Mouse (Mus musculus) liver, adult (tissue): ENCODE results near the gene Gstp1.

Source experiments
- GATA4 ChIP-seq: IDR thresholded peaks from 2 replicates; pipeline ENCODE4 v1.6.1; 2014; ENCODE audit warnings: mild to moderate bottlenecking, low read length; ENCODE audit not compliant: insufficient replicate concordance

The Gstp1 gene

DNA sequence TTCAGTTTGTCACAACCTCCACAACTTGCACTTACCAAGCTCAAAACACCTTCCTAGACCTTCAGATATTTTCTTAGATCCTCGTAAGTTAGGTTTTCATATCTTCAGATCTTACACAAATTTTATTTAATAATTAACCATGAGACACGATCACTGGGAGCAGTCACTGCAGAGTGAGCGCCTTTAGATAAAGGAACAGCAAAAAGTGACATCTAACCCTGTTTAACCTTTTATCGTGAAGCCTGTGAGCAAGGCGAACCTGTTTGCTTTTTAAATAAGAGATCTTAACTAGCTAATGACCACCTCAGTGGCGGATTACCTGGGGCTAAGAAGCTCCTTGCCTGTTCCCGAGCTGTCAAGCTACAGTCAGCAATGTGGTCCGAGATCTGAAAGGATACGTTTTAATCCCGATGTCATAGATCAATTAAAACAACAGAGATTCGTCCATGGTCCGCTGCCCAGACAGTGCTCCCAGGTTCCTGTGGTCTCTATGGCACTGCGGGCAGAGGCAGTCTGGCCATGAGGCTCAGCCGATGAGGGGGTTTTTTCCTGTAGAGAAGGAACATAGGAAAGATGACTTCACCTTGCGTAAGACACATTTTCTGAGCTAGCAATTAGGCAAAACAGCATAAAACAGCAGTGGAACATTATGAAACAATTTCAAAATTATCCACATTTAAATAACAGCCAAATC, 31.1 kb upstream of the Gstp1 start:
- no peak for TF ChIP-seq GATA4

DNA sequence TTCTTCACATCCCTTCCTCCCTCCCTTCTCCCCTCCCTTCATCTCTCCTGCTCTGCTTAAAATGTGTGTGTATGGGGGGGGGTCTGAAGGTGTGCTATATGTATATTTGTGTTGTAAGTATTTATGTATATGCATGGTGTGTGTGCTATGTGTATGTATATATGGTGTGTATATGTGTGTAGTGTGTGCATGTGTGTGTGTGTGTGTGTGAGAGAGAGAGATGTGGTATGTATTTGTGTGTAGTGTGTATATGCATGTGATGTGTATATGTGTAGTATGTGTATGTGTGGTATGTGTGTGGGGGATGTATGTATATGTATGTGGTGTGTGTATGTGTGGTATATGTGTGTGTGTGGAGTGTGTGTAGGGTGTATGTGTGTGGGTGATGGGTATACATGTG, 29.1 kb upstream of the Gstp1 start:
- no peak for TF ChIP-seq GATA4

DNA sequence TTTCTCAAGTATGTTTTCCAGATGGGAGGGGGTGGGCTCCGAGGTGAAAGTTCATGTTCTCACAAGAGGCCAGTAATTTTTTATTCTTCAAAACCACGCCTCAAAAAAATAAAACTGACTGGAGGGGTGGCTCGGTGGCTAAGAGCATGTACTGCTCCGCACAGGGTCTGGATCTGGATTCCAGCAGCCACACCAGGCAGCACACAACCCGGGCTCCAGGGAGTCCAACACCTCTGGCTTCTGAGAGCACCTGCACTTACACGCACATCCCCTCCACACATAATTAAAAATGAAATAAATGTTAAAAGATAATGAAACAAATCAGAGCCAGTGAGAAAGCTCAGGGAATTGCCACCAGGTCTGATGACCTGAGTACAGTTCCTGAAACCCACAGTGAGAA, 28.5 kb upstream of the Gstp1 start:
- TF ChIP-seq GATA4: no peak

DNA sequence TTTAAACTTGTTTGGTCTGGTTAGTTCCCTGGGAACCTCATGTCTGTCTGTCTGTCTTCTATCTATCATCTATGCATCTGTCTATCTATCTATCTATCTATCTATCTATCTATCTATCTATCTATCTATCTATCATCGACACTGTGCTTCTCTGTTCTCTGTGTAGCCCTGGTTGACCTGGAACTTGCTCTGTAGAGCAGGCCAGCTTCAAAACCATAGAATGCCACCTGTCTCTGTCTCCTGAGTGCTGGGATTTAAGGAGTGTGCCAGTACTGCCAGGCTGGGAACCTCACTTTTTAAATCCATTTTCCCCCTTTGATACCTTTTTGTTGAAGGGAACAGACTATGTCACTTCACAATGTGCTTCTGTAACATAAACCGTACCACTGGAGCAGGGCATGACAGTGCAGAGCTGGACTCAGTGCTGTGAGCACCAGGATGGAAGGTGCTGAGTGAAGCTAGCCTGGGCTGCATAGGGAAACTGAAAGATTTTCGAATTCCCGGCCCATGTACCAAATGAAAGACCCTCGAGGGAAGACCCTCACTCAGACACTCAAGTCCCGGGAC, 23.2 kb upstream of the Gstp1 start:
- TF ChIP-seq GATA4: peak; percentile 59; the same call in 1 of the 2 replicates

DNA sequence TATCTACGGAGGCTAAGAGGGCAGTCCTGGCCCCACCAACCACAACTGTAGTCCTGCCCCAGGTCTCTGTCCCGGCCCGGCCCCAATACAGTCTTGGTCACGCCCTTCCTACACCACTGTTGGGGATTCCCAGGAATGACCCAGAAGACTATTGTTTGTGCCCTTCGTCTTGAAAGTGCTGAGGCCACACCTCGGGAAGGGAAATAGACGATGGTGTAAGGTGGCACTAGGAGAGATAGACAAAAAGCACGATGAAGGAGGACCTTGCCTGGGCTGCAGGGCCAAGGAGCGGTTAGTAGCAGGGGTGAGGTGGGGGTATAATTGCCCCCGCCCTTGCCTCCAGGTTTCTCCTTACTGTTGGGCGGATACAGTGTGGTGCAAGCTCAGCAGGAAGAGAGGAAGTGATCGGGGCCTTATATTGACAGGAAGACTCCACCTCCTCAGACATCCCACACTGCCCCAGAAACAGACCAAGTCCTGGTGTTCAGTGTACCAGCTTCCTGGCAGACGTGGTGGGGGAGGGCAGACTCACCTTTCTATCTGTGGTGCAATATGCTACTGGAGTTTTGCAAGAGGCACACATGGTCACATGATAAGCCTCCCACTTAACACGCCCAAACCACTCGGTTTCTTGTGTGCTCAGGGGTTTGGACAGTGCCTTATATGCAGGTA, 21.4 kb upstream of the Gstp1 start, which contains the start of gene Gstp3:
Gene Gstp3 (minus strand): TSS at position 501 of the 672 bp plus-strand sequence.
- TF ChIP-seq GATA4: no peak

DNA sequence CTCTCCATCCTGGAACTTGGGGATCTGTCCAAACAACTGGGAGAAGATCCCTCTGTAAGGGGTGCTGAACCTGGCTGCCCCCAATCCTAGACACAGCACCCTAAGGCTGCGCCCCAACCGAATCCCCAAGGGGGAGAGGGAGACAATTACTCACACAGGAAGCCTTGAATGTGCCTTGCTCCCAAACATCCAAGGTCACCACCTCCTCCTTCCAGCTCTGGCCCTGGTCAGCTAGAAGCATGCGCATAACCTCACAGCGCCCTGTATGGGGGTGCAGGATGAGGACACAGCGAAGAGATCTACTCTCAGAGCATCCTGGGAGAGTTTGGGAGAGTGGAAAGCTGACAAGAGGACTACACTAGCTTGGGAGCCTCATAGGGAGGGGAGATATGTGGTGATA, 20.8 kb upstream of the Gstp1 start:
- TF ChIP-seq GATA4: no peak

DNA sequence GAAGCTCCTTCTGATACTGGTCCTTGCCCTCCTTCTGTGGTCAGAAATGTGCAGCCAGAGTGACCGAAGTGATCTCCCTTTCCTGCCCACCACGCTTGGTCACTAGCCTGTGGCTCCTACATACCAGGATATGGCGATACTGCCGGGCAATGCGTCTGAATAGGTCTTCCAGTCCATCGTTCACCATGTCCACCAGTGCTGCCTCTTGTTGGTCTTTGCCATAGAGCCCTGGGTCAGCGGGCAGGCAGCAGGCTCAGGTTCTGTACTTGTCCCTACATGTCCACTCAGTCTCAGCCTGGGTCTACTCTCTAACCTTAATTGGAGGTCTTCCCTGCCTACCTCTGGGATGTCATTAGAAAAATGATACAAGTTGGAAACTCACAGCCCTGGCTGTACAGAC, 20.2 kb upstream of the Gstp1 start:
- no peak for TF ChIP-seq GATA4

DNA sequence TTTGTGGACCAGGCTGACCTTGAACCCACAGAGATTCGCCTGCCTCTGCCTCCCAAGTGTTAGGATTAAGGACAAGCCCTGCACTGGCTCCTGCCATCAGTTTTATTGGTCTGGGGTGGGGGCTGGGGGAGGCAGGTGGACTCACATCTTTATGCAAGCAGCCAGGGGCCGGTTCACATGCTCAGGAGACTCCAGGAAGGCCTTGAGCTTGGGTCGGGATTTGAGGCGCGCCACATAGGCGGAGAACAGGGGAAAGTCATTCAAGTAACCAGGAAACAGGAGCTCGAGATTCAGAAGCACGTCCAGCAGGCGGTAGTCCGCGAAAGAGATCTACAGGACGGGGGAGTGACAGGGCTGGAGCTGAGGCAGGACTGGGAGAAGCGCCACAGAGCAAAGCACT, 19.6 kb upstream of the Gstp1 start:
- no peak for TF ChIP-seq GATA4

DNA sequence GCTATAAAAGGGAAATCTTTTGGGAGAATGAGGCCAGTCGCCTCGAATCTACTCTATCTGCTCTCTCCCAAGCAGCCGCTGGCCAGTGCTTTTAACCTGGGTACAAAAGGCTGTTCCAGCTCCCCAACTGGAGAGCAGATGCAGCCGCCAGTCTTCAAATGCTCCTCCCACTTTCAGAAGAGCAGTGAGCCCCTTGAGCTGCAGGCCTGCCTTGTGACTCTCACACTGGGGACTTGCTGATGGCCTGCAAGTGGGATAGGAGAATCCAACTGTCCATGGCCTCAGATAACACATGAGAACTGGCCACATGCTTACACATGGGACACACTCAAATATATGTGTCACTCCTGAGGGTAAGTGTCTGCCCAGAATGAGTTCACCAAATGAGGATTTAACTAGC, 18.9 kb upstream of the Gstp1 start:
- TF ChIP-seq GATA4: no peak

DNA sequence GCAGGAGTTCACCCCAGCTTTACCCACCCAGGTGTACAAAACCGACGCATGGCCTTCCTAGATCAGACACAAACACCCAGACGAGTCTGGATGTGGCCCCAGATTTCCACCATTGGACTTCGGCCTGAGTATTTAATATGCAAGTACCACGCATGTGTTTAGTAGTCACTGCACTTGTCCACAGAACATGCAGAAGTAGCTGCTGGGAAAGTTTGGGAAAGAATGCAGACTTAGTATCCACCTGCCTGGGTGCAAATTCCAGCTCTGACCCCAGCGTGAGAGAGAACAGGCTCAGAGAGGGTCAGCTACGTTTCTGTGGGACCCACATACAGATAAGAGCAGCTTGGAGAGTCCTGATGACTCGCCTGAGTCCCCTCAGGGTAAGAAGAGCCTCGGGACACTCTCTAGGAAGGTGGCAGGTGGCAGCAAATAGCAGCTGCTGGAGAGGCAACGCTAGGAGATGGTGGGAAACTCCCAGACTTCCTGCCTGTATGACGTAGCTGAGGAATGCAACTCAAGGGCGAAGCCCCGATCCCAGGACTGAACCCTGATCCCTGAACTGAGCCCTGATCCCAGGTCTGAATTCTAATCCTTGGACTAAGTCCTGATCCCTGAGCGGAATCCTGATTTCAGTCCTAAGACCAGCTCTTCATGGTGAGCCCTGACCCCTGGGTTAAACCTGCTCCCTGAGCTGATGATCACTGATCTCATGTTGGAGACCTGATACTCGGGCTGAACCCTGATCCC, 18.3 kb upstream of the Gstp1 start:
- TF ChIP-seq GATA4: no peak

DNA sequence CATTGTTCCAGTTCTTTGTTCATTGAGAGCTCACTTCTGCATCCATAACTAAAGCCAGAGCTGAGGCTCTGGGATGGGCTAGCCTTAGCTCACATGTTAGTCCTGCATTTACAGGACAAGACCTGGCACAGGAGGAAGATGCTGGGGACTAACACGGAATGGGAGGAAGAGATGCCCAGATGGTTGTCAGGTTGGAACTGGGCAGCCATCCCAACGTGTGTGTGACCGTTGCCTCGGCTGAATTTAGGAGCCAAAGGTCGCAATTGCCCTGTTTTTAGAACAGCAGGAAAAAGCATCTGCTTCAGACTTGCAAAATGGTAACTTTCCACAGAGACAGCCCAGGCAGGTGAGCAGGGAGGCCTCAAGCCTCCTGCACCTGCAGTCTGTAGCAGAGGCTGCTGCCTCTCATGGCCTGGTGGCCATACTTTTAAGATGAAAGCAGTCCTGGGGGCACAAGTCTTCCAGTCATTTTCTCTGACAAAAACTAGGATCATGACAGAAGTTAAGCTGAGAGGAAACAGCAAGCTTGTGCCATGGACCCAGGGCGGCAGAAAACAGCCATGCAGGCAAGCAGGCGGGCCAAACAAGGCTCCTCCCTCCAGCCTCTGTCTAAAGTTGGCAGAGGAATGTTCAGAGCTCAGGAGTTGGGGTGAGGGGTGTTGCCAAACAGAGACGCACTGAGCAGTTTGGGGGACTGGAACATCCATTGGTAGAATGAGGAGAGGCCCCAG, 17.6 kb upstream of the Gstp1 start:
- TF ChIP-seq GATA4: no peak

DNA sequence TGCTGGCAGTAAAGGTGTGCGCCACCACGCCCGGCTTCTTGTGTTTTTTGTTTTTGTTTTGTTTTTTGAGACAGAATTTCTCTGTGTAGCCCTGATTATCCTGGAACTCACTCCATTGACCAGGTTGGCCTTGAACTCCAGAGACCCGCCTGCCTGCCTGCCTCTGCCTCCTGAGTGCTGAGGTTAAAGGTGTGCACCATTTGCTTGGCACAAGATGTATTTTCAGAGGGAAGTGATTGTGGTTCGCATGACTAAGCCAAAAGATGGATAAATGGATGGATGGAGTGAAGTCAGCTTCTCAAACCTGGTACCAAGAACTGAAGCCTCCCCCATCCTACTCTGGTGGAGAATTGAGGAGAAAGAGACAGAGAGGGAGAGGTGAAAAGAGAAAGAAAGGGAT, 16.8 kb upstream of the Gstp1 start:
- no peak for TF ChIP-seq GATA4

DNA sequence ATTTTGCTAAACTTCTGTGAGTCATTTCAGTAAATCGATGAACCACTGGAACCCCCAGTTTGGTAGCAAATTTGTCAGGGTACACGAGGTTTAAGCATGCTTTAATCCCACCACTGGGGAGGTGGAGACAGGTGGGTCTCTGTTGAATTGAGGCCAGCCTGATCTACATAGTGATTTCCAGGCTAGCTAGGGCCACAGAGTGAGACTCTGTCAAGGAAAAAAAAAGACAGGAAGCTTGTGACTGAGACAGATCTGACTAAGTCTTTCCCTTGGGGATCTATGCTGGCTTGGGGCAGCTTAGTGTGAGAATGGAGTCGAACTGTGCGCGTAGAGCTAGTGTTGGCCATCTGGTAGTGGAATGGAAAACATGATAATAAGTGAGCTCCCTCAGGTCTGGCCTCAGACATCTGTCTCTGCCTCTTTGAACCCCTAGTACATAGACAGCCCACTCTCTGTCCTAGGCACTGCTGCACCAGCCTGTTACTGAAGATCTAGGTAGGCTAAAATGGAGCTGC, 14.8 kb upstream of the Gstp1 start:
- TF ChIP-seq GATA4: no peak

DNA sequence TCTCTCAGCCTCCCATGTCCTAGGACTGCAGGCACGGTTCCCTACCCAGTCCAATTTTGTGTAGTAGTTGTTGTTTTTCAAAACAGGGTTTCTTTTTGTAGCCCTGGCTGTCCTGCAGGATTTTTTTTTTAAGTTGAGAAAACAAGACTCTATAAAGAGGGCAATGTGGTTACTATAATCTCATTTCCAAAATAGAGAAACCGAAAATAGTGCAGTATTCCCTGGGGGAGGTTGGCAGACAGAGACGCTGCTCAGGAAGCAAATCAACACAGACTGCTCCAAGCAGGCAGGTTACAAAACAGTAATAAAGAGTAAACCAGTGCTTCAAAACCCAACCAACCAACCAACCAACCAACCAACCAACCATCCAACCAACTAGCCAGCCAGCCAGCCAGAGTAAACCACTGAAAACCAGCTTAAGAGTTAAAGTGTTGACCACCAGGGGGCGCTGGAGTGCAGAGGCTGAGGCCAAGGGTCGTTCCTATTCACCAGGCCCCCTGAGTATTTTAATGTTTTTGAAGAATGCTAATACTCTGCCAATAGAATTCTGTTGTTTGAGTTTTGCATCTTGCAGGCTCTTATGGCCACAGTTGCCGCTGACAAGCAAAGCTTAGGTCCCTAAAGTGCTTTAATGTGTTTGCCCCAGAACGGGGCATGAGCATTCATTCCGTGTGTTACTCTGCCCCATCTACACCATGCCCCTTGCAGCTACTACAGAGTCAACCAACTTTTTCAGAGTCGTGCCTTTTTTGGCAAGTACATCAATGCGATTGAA, 14.1 kb upstream of the Gstp1 start:
- no peak for TF ChIP-seq GATA4
